Mouse (Mus musculus): ENCODE measurements around the gene Bcl9l. TPM values are rescaled to one million over a fixed set of nuclear protein-coding genes. Genes with fewer than 3 reads are reported as not detected.

Bcl9l gene
- total and polyA plus RNA-seq, 2 experiments from 2014 or later = 10.4 to 61.1 TPM

- no peaks in the 10 kb centered on the region for H3K9me3 ChIP-seq (ENCODE audit: low read length)
- no peak overlapping the region for H3K4me3 ChIP-seq (ENCODE audit: low read depth, low read length)
- no peak overlapping the region for H3K27ac ChIP-seq (ENCODE audit: low read depth, low read length)
- WGBS = 87% methylated on average over 5 of the region's 5 CpGs
- no peak for TF ChIP-seq CTCF (IDR thresholded peaks at IDR 0.05)
- no peak overlapping the region for H3K9ac ChIP-seq (replicated peaks; ENCODE audit: low read length, poor library complexity, severe bottlenecking)
- no peak for ATAC-seq (ENCODE audit: low FRiP score)
- DNase-seq (ENCODE audit: low spot score) = no peak
- H3K4me1 ChIP-seq (ENCODE audit: insufficient read depth, low read length) = peaks cover 3% of the 10 kb centered on the region; the same call in 1 of the 2 replicates
- no peaks in the 10 kb centered on the region for H3K36me3 ChIP-seq (ENCODE audit: insufficient read depth, low read length)
- no peak overlapping the region for H3K4me2 ChIP-seq (ENCODE audit: low read depth, low read length, poor library complexity, severe bottlenecking)
- no peaks in the 10 kb centered on the region for H3K27me3 ChIP-seq (ENCODE audit: insufficient read depth, low read length)
These were observed 33.3 kb downstream of the Bcl9l start for GRCm38 (mm10) chr9:44515891-44516290.

DNA sequence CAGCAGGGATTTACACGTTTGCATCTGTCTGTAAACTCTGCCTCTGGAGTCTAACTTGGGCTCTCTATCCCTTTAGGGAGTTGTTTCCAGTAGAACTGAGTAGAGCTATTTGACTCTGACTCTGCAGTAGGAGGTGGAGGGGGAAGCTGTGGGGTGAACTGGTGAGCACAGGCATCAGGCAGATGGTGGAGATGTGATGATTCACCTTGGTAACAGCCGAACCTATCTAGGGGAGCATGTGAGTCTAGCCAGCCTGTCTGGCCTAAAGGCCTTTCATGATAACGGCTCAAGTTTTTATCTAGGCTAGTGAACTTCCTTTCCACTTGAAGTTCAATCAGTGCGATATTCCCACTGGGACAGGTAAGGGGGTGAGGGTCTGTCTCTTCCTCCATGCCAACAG lies 34.7 kb downstream of the Bcl9l start:
- Histone ChIP-seq H3K27ac (ENCODE audit: low read depth, low read length) (no peak overlapping the region), H3K9me3 (ENCODE audit: low read length) (no peaks in the 10 kb centered on the region), H3K9ac (replicated peaks; ENCODE audit: low read length, poor library complexity, severe bottlenecking) (no peak overlapping the region), H3K4me1 (ENCODE audit: insufficient read depth, low read length) (no peaks in the 10 kb centered on the region), H3K4me3 (ENCODE audit: low read depth, low read length) (no peak overlapping the region), H3K27me3 (ENCODE audit: insufficient read depth, low read length) (no peaks in the 10 kb centered on the region), H3K4me2 (ENCODE audit: low read depth, low read length, poor library complexity, severe bottlenecking) (no peak overlapping the region), H3K36me3 (ENCODE audit: insufficient read depth, low read length) (no peaks in the 10 kb centered on the region)
- TF ChIP-seq CTCF (IDR thresholded peaks at IDR 0.05) = no peak
- DNase-seq (ENCODE audit: low spot score) = no peak
- 76% methylated on average over 4 of the region's 4 CpGs for WGBS
- ATAC-seq (ENCODE audit: low FRiP score) = no peak

DNA sequence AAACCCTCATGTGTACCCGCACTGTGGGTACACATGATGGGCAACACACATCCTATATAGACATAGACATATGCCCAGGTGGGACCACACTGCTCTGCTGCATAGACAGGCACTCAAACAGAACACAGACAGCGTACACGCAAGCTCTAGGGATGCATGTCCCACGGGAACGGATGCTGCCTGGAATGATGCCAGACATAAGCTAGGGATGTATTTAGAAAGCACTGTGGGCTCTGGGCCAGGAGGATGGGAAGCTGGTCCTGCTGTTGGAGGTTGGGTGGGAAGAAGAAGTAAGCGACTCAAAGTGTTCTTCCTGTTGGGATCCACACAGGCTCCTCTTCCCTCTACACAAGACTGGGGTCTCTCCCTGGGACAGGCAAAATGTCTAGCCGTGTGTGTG lies 35.4 kb downstream of the Bcl9l start:
- DNase-seq (ENCODE audit: low spot score) (no peak), ATAC-seq (ENCODE audit: low FRiP score) (no peak)

GRCm38 (mm10) chr9:44521927-44522326 lies 39.3 kb downstream of the Bcl9l start:
- no peak overlapping the region for H3K4me3 ChIP-seq (ENCODE audit: low read depth, low read length)
- ATAC-seq (ENCODE audit: low FRiP score) = no peak
- no peak for TF ChIP-seq CTCF (IDR thresholded peaks at IDR 0.05)
- no peak overlapping the region for H3K27ac ChIP-seq (ENCODE audit: low read depth, low read length)
- H3K4me1 ChIP-seq (ENCODE audit: insufficient read depth, low read length) = no peaks in the 10 kb centered on the region
- WGBS = 82% methylated on average over 10 of the region's 10 CpGs
- no peaks in the 10 kb centered on the region for H3K9me3 ChIP-seq (ENCODE audit: low read length)
- no peak overlapping the region for H3K4me2 ChIP-seq (ENCODE audit: low read depth, low read length, poor library complexity, severe bottlenecking)
- no peaks in the 10 kb centered on the region for H3K27me3 ChIP-seq (ENCODE audit: insufficient read depth, low read length)
- DNase-seq (ENCODE audit: low spot score) = no peak
- no peaks in the 10 kb centered on the region for H3K36me3 ChIP-seq (ENCODE audit: insufficient read depth, low read length)
- H3K9ac ChIP-seq (replicated peaks; ENCODE audit: low read length, poor library complexity, severe bottlenecking) = no peak overlapping the region

More for the DNA sequence above, 35.4 kb downstream of the Bcl9l start:
- H3K4me2 ChIP-seq (ENCODE audit: low read depth, low read length, poor library complexity, severe bottlenecking) = no peak overlapping the region
- no peaks in the 10 kb centered on the region for H3K4me1 ChIP-seq (ENCODE audit: insufficient read depth, low read length)
- H3K27me3 ChIP-seq (ENCODE audit: insufficient read depth, low read length) = no peaks in the 10 kb centered on the region
- WGBS = 68% methylated on average over 7 of the region's 7 CpGs
- H3K4me3 ChIP-seq (ENCODE audit: low read depth, low read length) = no peak overlapping the region
- no peak overlapping the region for H3K9ac ChIP-seq (replicated peaks; ENCODE audit: low read length, poor library complexity, severe bottlenecking)
- no peak overlapping the region for H3K27ac ChIP-seq (ENCODE audit: low read depth, low read length)
- TF ChIP-seq CTCF (IDR thresholded peaks at IDR 0.05) = no peak
- H3K9me3 ChIP-seq (ENCODE audit: low read length) = no peaks in the 10 kb centered on the region
- H3K36me3 ChIP-seq (ENCODE audit: insufficient read depth, low read length) = no peaks in the 10 kb centered on the region

- no peaks in the 10 kb centered on the region for H3K36me3 ChIP-seq (ENCODE audit: insufficient read depth, low read length)
- H3K4me1 ChIP-seq (ENCODE audit: insufficient read depth, low read length) = no peaks in the 10 kb centered on the region
- no peak for ATAC-seq (ENCODE audit: low FRiP score)
- H3K9me3 ChIP-seq (ENCODE audit: low read length) = no peaks in the 10 kb centered on the region
- no peak overlapping the region for H3K9ac ChIP-seq (replicated peaks; ENCODE audit: low read length, poor library complexity, severe bottlenecking)
- H3K27me3 ChIP-seq (ENCODE audit: insufficient read depth, low read length) = no peaks in the 10 kb centered on the region
- no peak for TF ChIP-seq CTCF (IDR thresholded peaks at IDR 0.05)
- H3K4me3 ChIP-seq (ENCODE audit: low read depth, low read length) = no peak overlapping the region
- DNase-seq (ENCODE audit: low spot score) = no peak
- no peak overlapping the region for H3K4me2 ChIP-seq (ENCODE audit: low read depth, low read length, poor library complexity, severe bottlenecking)
- no peak overlapping the region for H3K27ac ChIP-seq (ENCODE audit: low read depth, low read length)
- 81% methylated on average over 5 of the region's 5 CpGs for WGBS
These were observed 41.1 kb downstream of the Bcl9l start for GRCm38 (mm10) chr9:44523686-44524085.

DNA sequence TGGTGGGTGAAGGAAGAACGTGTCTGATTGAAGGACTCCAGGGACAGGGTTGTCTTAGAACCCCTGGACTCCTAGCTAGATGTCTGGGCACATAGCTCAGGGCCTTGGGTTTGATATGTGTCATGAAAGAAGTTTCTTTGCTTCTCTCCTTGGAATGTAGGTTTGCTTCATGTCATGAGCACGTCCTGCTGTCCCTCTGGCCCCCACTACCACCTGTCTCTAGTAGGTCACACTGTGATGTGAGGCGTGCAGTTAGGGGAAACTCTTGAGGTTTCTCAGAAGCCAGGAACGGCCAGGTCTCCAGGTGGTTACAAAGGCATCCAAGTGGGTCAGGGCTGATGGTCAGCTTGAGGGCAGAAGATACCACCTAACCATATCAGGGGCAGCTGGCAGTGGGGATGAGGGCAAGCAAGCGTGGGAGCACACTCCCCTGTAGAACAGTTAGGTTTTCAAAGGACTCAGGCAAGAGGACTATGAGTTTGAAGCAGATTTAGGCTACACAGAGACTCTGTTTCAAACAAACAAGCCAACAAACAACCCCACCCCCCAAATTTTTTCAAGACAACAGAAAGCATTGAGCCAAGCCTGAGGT lies 41.7 kb downstream of the Bcl9l start:
- TF ChIP-seq CTCF (IDR thresholded peaks at IDR 0.05) = no peak
- Histone ChIP-seq H3K4me3 (ENCODE audit: low read depth, low read length) (no peak overlapping the region), H3K4me1 (ENCODE audit: insufficient read depth, low read length) (no peaks in the 10 kb centered on the region), H3K36me3 (ENCODE audit: insufficient read depth, low read length) (no peaks in the 10 kb centered on the region), H3K4me2 (ENCODE audit: low read depth, low read length, poor library complexity, severe bottlenecking) (no peak overlapping the region), H3K9me3 (ENCODE audit: low read length) (no peaks in the 10 kb centered on the region), H3K9ac (replicated peaks; ENCODE audit: low read length, poor library complexity, severe bottlenecking) (no peak overlapping the region), H3K27ac (ENCODE audit: low read depth, low read length) (no peak overlapping the region), H3K27me3 (ENCODE audit: insufficient read depth, low read length) (no peaks in the 10 kb centered on the region)
- DNase-seq (ENCODE audit: low spot score) (no peak), ATAC-seq (ENCODE audit: low FRiP score) (no peak)
- 75% methylated on average over 5 of the region's 5 CpGs for WGBS

All from midbrain, postnatal 0 days (tissue).